Mouse (Mus musculus) kidney, adult 2 months (tissue): ENCODE data around the gene Hsd17b11. TPM values are rescaled to one million over a fixed set of nuclear protein-coding genes. Genes with fewer than 3 reads are reported as not detected.
"Not testable (repeated sequence)": the region's sequence is repeated elsewhere in the genome, so short reads cannot be mapped to it uniquely, and the experiment has no call there.

Experiments used
- DNase-seq: peaks from one replicate; pipeline ENCODE4 v3.0.0; 2021
- H3K27ac ChIP-seq: fragments of 200-500 bp; 2 replicates; pipeline ENCODE4 v1.5.1; 2012; ENCODE audit warnings: low read depth, low read length, control low read depth, inconsistent platforms; ENCODE audit not compliant: insufficient read depth
- H3K27me3 ChIP-seq: fragments of 200-500 bp; replicated peaks from 2 replicates; pipeline ENCODE4 v1.6.1; 2012; ENCODE audit warnings: mild to moderate bottlenecking, moderate library complexity, low read length, inconsistent platforms; ENCODE audit not compliant: control insufficient read depth, insufficient read depth
- H3K36me3 ChIP-seq: fragments of 200-500 bp; 2 replicates; pipeline ENCODE4 v1.6.1; 2012; ENCODE audit warnings: mild to moderate bottlenecking, moderate library complexity, low read length, inconsistent platforms; ENCODE audit not compliant: control insufficient read depth, insufficient read depth
- H3K4me1 ChIP-seq: fragments of 200-500 bp; 2 replicates; pipeline ENCODE4 v1.6.1; 2011; ENCODE audit warnings: low read length; ENCODE audit not compliant: control insufficient read depth, insufficient read depth
- H3K4me3 ChIP-seq: fragments of 200-500 bp; 2 replicates; pipeline ENCODE4 v1.5.1; 2011; ENCODE audit warnings: mild to moderate bottlenecking, low read depth, low read length, control low read depth; ENCODE audit not compliant: insufficient read depth
- CTCF ChIP-seq: fragments of 200-500 bp; conservative IDR thresholded peaks from 2 replicates; pipeline ENCODE4 v1.5.1; 2011; ENCODE audit warnings: low read depth, mild to moderate bottlenecking, control low read depth, low read length, moderate library complexity, mixed read lengths; ENCODE audit not compliant: insufficient read depth, insufficient read length
- POLR2A ChIP-seq: fragments of 200-500 bp; IDR thresholded peaks from one replicate; pipeline ENCODE4 v1.6.1; 2011; ENCODE audit warnings: low read depth, low read length, control low read depth
- WGBS: fragments of 180-500 bp; shearing (Covaris S2); methylation state at CpG from one replicate; pipeline ENCODE4 v1.1.7; 2018; 5-methylcytosine and 5-hydroxymethylcytosine counted together
- polyA plus RNA-seq: library from polyadenylated mRNA; depleted of rRNA; stranded (reverse); fragments of >200 nt; gene quantifications from 2 replicates; pipeline ENCODE4 v1.2.3, GENCODE M21; 2012

Gene Hsd17b11
- polyA plus RNA-seq, 1 experiment: 64.4 TPM

DNA sequence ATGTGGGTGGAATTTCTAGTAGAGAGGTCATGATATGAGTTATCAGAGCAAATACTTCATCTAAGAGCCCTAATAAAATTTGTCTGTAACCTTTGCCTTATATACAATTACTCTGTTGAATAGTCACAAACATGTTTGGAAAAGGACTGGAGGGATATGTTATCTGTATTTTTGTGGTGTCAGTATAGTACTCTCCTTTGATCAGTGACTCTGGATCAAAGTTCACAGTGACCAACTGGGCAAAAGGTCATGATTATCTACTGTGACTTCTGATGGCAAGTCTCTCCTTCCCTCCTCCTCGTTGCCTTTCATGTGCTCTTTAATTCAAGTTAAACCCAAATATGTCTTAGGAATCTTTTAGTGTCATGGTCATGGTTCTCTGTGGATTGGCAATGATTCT, 14.1 kb upstream of the Hsd17b11 start:
- TF ChIP-seq CTCF (no peak), POLR2A (no peak)
- H3K4me3 ChIP-seq: no peak overlapping the region
- DNase-seq: peak; percentile 57
- no peaks in the 10 kb centered on the region for H3K36me3 ChIP-seq
- H3K27me3 ChIP-seq: no peaks in the 10 kb centered on the region
- peaks cover 22% of the 10 kb centered on the region for H3K4me1 ChIP-seq
- 29% methylated on average over 1 of the region's 1 CpGs for WGBS
- H3K27ac ChIP-seq: peak overlapping the region; percentile 80

DNA sequence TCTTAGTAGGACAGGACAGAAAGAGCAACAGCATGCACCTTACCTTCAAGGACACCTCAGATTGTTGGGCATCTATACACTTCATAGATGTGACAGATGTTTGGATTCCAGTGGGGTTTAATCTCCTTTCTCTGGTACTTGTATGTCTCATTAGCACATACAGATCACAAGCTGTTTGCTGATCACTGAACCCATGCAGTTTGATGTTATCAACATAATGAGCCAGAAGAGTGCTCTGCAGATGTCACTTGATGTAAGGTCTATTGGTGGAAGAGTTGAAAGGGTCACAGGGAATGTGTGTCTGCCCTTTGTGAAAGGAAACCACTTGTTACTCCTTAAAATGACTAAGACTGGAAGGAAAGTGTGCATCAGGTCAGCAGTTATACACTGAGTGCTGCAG, 13.3 kb upstream of the Hsd17b11 start:
- Histone ChIP-seq H3K4me3 (no peak overlapping the region), H3K27ac (peak overlapping the region; percentile 91), H3K4me1 (peaks cover 22% of the 10 kb centered on the region), H3K36me3 (no peaks in the 10 kb centered on the region), H3K27me3 (no peaks in the 10 kb centered on the region)
- no peak for DNase-seq
- TF ChIP-seq CTCF (no peak), POLR2A (no peak)

DNA sequence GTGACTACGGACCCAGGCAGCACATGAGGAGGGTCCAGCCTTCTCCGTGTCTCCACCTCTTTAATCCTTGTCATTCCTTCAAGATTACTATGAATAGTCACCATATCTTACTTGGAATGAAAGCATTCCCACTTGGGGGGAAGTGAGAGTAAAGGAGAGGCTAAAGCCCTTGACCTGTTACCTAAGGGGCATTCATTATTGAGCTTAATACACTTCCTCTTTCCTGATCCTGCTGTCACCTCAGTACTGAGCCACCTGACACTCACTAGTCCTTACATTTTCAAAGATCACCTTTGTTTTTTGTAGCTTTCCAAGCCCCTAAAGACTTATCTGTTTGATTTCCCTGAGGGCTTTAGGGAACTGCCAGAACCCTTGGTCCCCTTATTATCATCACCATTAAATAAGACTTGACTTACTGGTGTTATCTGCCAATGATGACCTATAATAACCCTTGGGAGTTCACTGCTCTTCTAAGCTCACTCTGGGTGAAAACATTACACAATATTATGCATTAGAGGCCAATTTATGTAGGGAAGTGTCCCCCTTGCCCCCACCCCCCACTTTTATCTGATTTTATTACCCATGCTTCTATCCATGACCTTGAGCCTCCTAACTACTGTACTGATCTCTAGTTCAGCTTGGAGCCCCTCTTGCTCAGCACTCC, 10.8 kb upstream of the Hsd17b11 start:
- TF ChIP-seq CTCF (no peak), POLR2A (no peak)
- WGBS: 83% methylated on average over 2 of the region's 2 CpGs
- no peak for DNase-seq
- H3K4me3 ChIP-seq: no peak overlapping the region
- peaks cover 22% of the 10 kb centered on the region for H3K4me1 ChIP-seq
- H3K27ac ChIP-seq: no peak overlapping the region
- no peaks in the 10 kb centered on the region for H3K27me3 ChIP-seq
- no peaks in the 10 kb centered on the region for H3K36me3 ChIP-seq

DNA sequence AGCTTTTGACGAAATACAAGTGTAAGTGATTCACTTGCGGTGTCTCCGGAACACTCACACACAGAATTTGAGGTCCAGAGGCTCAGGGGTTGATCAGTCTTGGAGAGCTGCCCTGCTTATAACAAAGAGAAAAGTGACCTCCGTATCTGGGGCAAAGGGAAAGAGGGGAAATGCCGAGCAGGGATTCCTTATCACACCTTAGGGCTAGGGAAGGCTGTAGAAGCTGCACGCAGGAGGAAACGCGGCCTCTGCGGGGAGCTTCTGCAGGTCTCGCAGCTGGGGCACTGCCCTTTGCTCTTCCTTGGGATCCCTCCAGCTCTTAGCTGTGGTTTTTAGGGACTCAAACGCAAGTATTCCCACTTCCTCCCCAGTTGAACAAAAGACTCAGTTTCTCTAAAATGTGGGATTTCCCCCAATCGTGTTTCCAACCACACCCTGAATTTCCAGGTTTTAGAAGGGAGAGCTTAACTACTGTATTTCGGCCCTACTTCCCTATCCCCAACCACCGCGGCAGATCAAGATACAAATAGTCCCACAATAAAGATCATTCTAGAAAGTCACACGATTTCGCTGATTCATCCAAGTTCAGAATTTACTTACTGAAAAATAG, 3.6 kb upstream of the Hsd17b11 start:
- DNase-seq: peak; percentile 62
- H3K4me3 ChIP-seq: no peak overlapping the region

DNA sequence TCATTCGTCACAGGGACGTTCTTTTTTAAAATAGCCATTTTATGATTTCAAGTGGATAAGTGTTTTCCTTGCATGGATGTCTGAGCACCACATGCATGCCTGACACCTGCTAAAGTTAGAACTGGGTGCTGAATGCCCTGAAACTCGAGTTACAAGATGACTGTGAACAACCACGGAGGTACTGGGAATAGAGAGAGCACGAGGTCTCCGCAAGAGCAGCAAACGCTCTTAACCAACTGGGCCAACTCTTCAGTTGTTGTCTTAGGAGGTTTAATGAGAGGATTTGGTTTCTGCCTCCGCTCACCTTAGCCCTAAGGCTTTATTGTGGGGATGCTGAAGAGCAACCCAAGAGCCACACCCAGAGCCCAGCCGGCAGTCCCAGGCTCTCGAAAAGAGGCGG, 3.0 kb upstream of the Hsd17b11 start:
- Histone ChIP-seq H3K4me3 (no peak overlapping the region), H3K36me3 (no peaks in the 10 kb centered on the region), H3K4me1 (peaks cover 14% of the 10 kb centered on the region), H3K27ac (no peak overlapping the region), H3K27me3 (no peaks in the 10 kb centered on the region)
- 74% methylated on average over 11 of the region's 11 CpGs for WGBS
- TF ChIP-seq POLR2A (no peak), CTCF (no peak)
- no peak for DNase-seq

More for the DNA sequence above, 3.6 kb upstream of the Hsd17b11 start:
- TF ChIP-seq CTCF: no peak
- no peak for TF ChIP-seq POLR2A
- peak overlapping the region; percentile 39; the same call in 1 of the 2 replicates for H3K27ac ChIP-seq
- 62% methylated on average over 17 of the region's 17 CpGs for WGBS
- no peaks in the 10 kb centered on the region for H3K27me3 ChIP-seq
- H3K36me3 ChIP-seq: no peaks in the 10 kb centered on the region
- H3K4me1 ChIP-seq: peaks cover 10% of the 10 kb centered on the region

DNA sequence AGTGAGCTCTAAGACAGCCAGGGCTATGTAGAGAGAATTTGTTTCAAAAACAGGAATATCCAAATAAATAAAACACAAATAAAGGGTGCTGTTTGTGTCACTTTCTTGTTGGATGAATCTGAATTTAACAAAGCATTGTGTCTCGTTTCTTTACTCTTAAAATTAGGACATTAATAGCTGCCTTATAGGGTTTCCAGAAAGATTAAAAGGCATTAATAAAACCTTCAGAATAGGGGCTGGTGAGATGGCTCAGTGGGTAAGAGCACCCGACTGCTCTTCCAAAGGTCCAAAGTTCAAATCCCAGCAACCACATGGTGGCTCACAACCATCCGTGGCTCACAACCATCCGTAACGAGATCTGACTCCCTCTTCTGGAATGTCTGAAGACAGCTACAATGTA, 2.5 kb upstream of the Hsd17b11 start:
- not testable (repeated sequence) for H3K4me3 ChIP-seq, H3K36me3 ChIP-seq, H3K27me3 ChIP-seq, DNase-seq
- Histone ChIP-seq H3K27ac (peak overlapping the region; percentile 64; the same call in 1 of the 2 replicates), H3K4me1 (peaks cover 14% of the 10 kb centered on the region)
- 45% methylated on average over 5 of the region's 5 CpGs for WGBS

DNA sequence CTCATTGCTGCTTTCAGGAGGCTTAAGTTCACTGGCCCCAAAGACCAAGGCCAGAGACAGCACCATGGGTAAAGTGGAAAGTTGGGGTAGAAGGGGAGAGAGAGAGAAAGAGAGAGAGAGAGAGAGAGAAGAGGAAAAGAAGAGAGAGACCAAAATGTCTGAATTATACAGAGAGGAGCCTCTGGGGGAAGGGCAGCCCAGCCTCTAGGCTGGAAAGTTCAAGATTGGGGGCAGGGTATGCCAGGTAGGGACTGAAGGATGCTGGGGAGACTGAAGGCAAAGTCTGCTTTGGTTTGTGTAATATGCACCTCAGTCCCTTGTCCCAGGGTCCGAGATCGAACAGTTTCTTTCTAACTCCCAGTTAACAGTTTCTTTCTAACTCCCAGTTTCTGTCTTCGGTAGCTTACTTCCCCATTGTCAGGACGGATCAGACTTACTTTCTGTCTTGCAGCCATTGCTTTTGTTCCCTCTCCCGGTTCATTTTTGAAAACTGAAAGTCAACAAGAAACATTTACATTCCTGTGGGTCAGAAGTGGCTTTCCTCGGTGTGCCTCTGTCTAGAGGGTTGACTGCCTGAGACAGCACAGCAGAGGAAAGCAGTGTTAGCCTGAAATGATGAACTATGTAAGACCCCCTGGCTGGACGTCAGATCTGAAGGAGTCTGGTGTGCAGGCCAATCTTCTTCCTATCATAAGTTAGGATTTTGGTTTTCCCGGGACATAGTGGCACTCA, 1.7 kb upstream of the Hsd17b11 start:
- Histone ChIP-seq H3K4me1 (peaks cover 17% of the 10 kb centered on the region), H3K4me3 (no peak overlapping the region), H3K27me3 (no peaks in the 10 kb centered on the region), H3K27ac (peak overlapping the region; percentile 64), H3K36me3 (no peaks in the 10 kb centered on the region)
- TF ChIP-seq POLR2A (no peak), CTCF (no peak)
- 78% methylated on average over 8 of the region's 8 CpGs for WGBS
- DNase-seq: no peak
